In genomic region chr5:23655030-23655429, GRCm38 (mm10) we compare ENCODE assay signal across 20 mouse cellular contexts. TPM values are rescaled to one million over a fixed set of nuclear protein-coding genes. Genes with fewer than 3 reads are reported as not detected.
DNase-seq lines count a peak whose midpoint lies in the region; ATAC-seq lines count a peak whose summit lies in the region.
"Had no signal": no experiment of that assay in that cellular context is flagged by ENCODE, and none has a peak within 500 bp of the region (broad histone marks: within the 10 kb centered on the region; RNA-seq: fewer than 3 reads in every experiment).

No protein-coding gene starts in this region.

- peak overlapping the region; percentile 31; the same call in 1 of the 2 replicates for H3K27ac ChIP-seq in lung, embryonic 15.5 days
- no peak overlapping the region for H3K27ac ChIP-seq in hindbrain, embryonic 13.5 days
- H3K27ac ChIP-seq in forebrain, embryonic 13.5 days, result no peak overlapping the region; the same call in 1 of the 2 replicates
- H3K27ac ChIP-seq: embryonic facial prominence, embryonic 12.5 days; forebrain, embryonic 12.5 days; heart, adult 2 months; hindbrain, embryonic 10.5 days; hindbrain, embryonic 15.5 days had no signal

- H3K9ac ChIP-seq in lung, embryonic 15.5 days, result no peak overlapping the region
- H3K9ac ChIP-seq in hindbrain, embryonic 13.5 days, result no peak overlapping the region
- H3K9ac ChIP-seq in forebrain, embryonic 13.5 days, result no peak overlapping the region
- H3K9ac ChIP-seq: embryonic facial prominence, embryonic 12.5 days; forebrain, embryonic 12.5 days; forebrain, postnatal 0 days; heart, embryonic 12.5 days; hindbrain, embryonic 15.5 days had no signal

- H3K9me3 ChIP-seq in lung, embryonic 15.5 days, result no peaks in the 10 kb centered on the region
- H3K9me3 ChIP-seq in hindbrain, embryonic 13.5 days, result no peaks in the 10 kb centered on the region
- no peaks in the 10 kb centered on the region for H3K9me3 ChIP-seq in forebrain, embryonic 13.5 days (replicated peaks)
- H3K9me3 ChIP-seq: embryonic facial prominence, embryonic 12.5 days; forebrain, embryonic 12.5 days; heart, embryonic 12.5 days; hindbrain, embryonic 10.5 days; hindbrain, embryonic 15.5 days had no signal

- H3K27me3 ChIP-seq in lung, embryonic 15.5 days, result no peaks in the 10 kb centered on the region
- H3K27me3 ChIP-seq in hindbrain, embryonic 13.5 days, result no peaks in the 10 kb centered on the region
- H3K27me3 ChIP-seq in forebrain, embryonic 13.5 days, result no peaks in the 10 kb centered on the region
- H3K27me3 ChIP-seq: embryonic facial prominence, embryonic 12.5 days; forebrain, embryonic 12.5 days; heart, embryonic 12.5 days; hindbrain, embryonic 15.5 days had no signal

- H3K36me3 ChIP-seq in lung, embryonic 15.5 days, result no peaks in the 10 kb centered on the region
- no peaks in the 10 kb centered on the region for H3K36me3 ChIP-seq in hindbrain, embryonic 13.5 days
- no peaks in the 10 kb centered on the region for H3K36me3 ChIP-seq in forebrain, embryonic 13.5 days (ENCODE audit: poor library complexity, severe bottlenecking)
- H3K36me3 ChIP-seq: embryonic facial prominence, embryonic 12.5 days; forebrain, embryonic 12.5 days; heart, embryonic 12.5 days; hindbrain, embryonic 10.5 days; hindbrain, embryonic 15.5 days had no signal

- no peak overlapping the region; the same call in 1 of the 2 replicates for H3K4me2 ChIP-seq in lung, embryonic 15.5 days
- H3K4me2 ChIP-seq in hindbrain, embryonic 13.5 days, result no peak overlapping the region
- no peak overlapping the region for H3K4me2 ChIP-seq in forebrain, embryonic 13.5 days
- H3K4me2 ChIP-seq: embryonic facial prominence, embryonic 12.5 days; forebrain, embryonic 12.5 days; heart, embryonic 12.5 days; hindbrain, embryonic 15.5 days had no signal

- 39% methylated on average over 1 of the region's 1 CpGs for WGBS in lung, embryonic 15.5 days
- WGBS in hindbrain, embryonic 13.5 days, result 93% methylated on average over 1 of the region's 1 CpGs
- WGBS in forebrain, embryonic 13.5 days, result 66% methylated on average over 1 of the region's 1 CpGs

- peak; percentile 70; the same call in 1 of the 2 replicates for ATAC-seq in lung, embryonic 15.5 days (ENCODE audit: borderline replicate concordance, extremely low read depth, low FRiP score, low TSS enrichment)
- no peak for ATAC-seq in hindbrain, embryonic 13.5 days (ENCODE audit: low FRiP score)
- no peak for ATAC-seq in forebrain, embryonic 13.5 days
- ATAC-seq: forebrain, postnatal 0 days; inflammation-experienced regulatory T-cells, adult 6 months had no signal

- DNase-seq in Muller cell, postnatal 12 days (ENCODE audit: inconsistent ontology term), result peak; percentile 5
- DNase-seq in NIH3T3 (ENCODE audit: low read depth), result peak; percentile 20
- peak; percentile 18 for DNase-seq in lung, postnatal 14 days
- no peak for DNase-seq in urinary bladder, postnatal 14 days (ENCODE audit: low spot score)
- DNase-seq: adrenal gland, postnatal 14 days; cerebellum, adult 11-12 months; cerebellum, adult 9-10 months; cerebellum, postnatal 25 days; forebrain, postnatal 0 days; gastrocnemius, postnatal 36 days; heart, adult 2 months had no signal

- no peak overlapping the region for H3K4me3 ChIP-seq in lung, embryonic 15.5 days
- H3K4me3 ChIP-seq in hindbrain, embryonic 13.5 days, result no peak overlapping the region
- no peak overlapping the region for H3K4me3 ChIP-seq in forebrain, embryonic 13.5 days
- H3K4me3 ChIP-seq: embryonic facial prominence, embryonic 12.5 days; forebrain, embryonic 12.5 days; heart, adult 2 months; heart, embryonic 12.5 days; hindbrain, embryonic 10.5 days; hindbrain, embryonic 15.5 days had no signal

- peaks cover 7% of the 10 kb centered on the region; the same call in 1 of the 2 replicates for H3K4me1 ChIP-seq in lung, embryonic 15.5 days
- H3K4me1 ChIP-seq in hindbrain, embryonic 13.5 days (replicated peaks), result no peaks in the 10 kb centered on the region; the same call in 1 of the 2 replicates
- H3K4me1 ChIP-seq in forebrain, embryonic 13.5 days, result peaks cover 4% of the 10 kb centered on the region; the same call in 1 of the 2 replicates
- H3K4me1 ChIP-seq: embryonic facial prominence, embryonic 12.5 days had no signal

RNA-seq across cellular contexts. Expression of gene Srpk2, which starts 29.4 kb away (rescaled TPM):
- polyA plus RNA-seq in lung, embryonic 15.5 days (2015; fragmentation: Nextera tagmentation; extraction: Ambion mirVana), result 37.0 and 39.8 TPM in 2 replicates
- polyA plus RNA-seq in hindbrain, embryonic 13.5 days (2015; fragmentation: Nextera tagmentation; extraction: Ambion mirVana), result 101 and 105 TPM in 2 replicates
- polyA plus RNA-seq in forebrain, embryonic 13.5 days (2015; fragmentation: Nextera tagmentation; extraction: Ambion mirVana), result 89.5 and 92.8 TPM in 2 replicates
